Mouse (Mus musculus) limb, embryonic 15.5 days (tissue): ENCODE measurements around the gene Gmcl1. TPM values are rescaled to one million over a fixed set of nuclear protein-coding genes. Genes with fewer than 3 reads are reported as not detected.

ENCODE experiments used
- ATAC-seq: fragments of 200-750 bp; cut with Nextera tagmentation; 2 replicates; pipeline ENCODE4 v1.8.0; 2017; ENCODE audit warnings: low read depth, moderate TSS enrichment; ENCODE audit not compliant: insufficient number of reproducible peaks, low FRiP score, low TSS enrichment
- H3K27ac ChIP-seq: fragments of 300-500 bp; sonication (generic); 2 replicates; pipeline ENCODE4 v1.5.1; 2015; ENCODE audit warnings: moderate library complexity, mild to moderate bottlenecking, inconsistent platforms
- H3K27me3 ChIP-seq: fragments of 300-500 bp; sonication (generic); 2 replicates; pipeline ENCODE4 v1.6.1; 2015; ENCODE audit warnings: inconsistent platforms
- H3K36me3 ChIP-seq: fragments of 300-500 bp; sonication (generic); 2 replicates; pipeline ENCODE4 v1.6.1; 2015; ENCODE audit warnings: inconsistent platforms
- H3K4me1 ChIP-seq: fragments of 300-500 bp; sonication (generic); 2 replicates; pipeline ENCODE4 v1.6.1; 2015; ENCODE audit warnings: inconsistent platforms
- H3K4me2 ChIP-seq: fragments of 300-500 bp; sonication (generic); 2 replicates; pipeline ENCODE4 v1.6.1; 2015; ENCODE audit warnings: mild to moderate bottlenecking, inconsistent platforms
- H3K4me3 ChIP-seq: fragments of 300-500 bp; sonication (generic); 2 replicates; pipeline ENCODE4 v1.5.1; 2015; ENCODE audit warnings: mild to moderate bottlenecking, inconsistent platforms
- H3K9ac ChIP-seq: fragments of 300-500 bp; sonication (generic); 2 replicates; pipeline ENCODE4 v1.6.1; 2015; ENCODE audit warnings: inconsistent platforms
- H3K9me3 ChIP-seq: fragments of 300-500 bp; sonication (generic); 2 replicates; pipeline ENCODE4 v1.6.1; 2016; ENCODE audit warnings: inconsistent platforms
- WGBS: fragments of 180-500 bp; shearing (Covaris S2); methylation state at CpG from one replicate; pipeline ENCODE4 v1.1.7; 2015; 5-methylcytosine and 5-hydroxymethylcytosine counted together
- polyA plus RNA-seq: library from polyadenylated mRNA; unstranded; fragments of >200 nt; fragmentation: Nextera tagmentation; extraction: Ambion mirVana; gene quantifications from 2 replicates; pipeline ENCODE4 v1.2.1, GENCODE M21; 2015

Gmcl1 gene
- polyA plus RNA-seq, 1 experiment from 2014 or later: 31.9 TPM

DNA sequence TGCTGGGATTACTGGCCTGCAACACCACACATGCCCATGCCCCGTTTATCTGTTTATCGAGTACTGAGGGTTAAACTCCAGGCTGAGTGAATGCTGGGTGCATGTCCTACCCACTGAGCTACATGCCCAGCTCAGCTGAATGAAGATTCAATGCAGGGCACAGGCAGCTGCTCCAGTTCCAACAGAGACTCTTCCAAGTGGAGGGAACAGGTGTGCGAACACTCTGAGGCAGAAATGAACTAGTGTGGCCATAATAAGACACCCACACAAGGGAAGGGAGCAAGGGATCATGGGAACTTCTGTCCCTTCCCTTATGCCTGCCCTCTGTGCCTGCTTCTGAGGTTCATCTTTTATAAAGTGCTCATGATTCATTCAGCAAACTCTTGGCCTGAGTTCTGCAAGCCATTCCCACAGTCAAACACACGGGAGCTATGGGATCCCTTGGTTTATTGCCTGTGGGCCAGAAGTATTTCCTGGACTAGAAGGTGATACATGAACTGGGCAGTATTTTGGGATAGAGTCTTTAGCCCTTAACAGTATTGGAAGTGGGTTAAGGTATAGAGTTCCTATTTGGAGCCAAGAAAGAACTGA is 35.1 kb upstream of the Gmcl1 start:
- WGBS: 72% methylated on average over 4 of the region's 4 CpGs
- H3K9ac ChIP-seq: no peak overlapping the region
- no peaks in the 10 kb centered on the region for H3K36me3 ChIP-seq
- ATAC-seq: no peak
- H3K4me3 ChIP-seq: no peak overlapping the region
- no peaks in the 10 kb centered on the region for H3K27me3 ChIP-seq
- no peak overlapping the region for H3K27ac ChIP-seq
- H3K4me1 ChIP-seq: no peaks in the 10 kb centered on the region
- no peak overlapping the region for H3K4me2 ChIP-seq
- H3K9me3 ChIP-seq: no peaks in the 10 kb centered on the region

DNA sequence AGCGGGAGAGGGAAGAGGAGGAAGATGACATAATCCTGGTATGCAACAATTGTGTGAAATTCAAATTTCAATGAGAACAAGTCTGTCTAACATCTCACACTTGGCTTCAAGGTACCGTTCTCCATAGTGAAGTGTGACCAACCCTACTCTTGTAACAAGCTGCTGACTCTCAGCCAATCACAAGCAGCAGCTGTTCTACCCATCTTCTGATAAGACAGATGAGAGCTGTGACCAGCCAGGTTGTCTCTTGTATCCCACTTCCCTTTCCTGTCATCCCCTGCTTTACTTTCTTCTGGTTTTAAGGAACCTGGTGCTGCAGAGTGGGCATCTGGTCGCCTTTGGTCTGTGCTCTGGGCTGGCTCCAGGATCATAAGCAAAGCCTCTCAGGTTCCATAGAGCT is 34.3 kb upstream of the Gmcl1 start:
- H3K4me2 ChIP-seq: no peak overlapping the region
- no peaks in the 10 kb centered on the region for H3K36me3 ChIP-seq
- 70% methylated on average over 3 of the region's 3 CpGs for WGBS

DNA sequence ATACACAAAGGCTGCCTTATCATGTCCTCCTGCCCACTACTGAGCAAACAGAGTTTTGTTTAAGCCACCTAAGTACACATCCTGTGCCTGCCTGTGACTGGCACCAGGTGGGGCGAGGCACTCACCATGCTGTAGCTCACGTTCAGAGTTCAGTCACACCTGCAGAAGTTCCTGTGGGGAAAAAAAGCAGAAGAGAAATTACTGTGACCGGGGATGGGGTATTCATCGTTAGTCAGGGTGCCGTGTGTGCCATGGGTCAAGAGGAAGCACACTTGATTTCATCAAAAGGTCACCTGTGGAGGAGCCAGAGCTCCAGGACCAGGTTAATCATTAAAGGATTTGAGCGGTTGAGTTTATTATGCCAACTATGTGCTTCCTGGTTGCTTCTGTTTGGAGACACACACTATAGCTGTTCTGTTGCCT is 32.5 kb upstream of the Gmcl1 start:
- no peak for ATAC-seq
- H3K36me3 ChIP-seq: peaks cover 7% of the 10 kb centered on the region
- no peaks in the 10 kb centered on the region for H3K9me3 ChIP-seq
- no peak overlapping the region for H3K4me3 ChIP-seq
- H3K4me1 ChIP-seq: no peaks in the 10 kb centered on the region
- no peak overlapping the region for H3K9ac ChIP-seq
- no peak overlapping the region for H3K27ac ChIP-seq
- WGBS: 70% methylated on average over 6 of the region's 6 CpGs
- no peak overlapping the region for H3K4me2 ChIP-seq
- no peaks in the 10 kb centered on the region for H3K27me3 ChIP-seq

More for the DNA sequence above, 34.3 kb upstream of the Gmcl1 start:
- Histone ChIP-seq H3K27me3 (no peaks in the 10 kb centered on the region), H3K9ac (no peak overlapping the region), H3K4me3 (no peak overlapping the region), H3K4me1 (no peaks in the 10 kb centered on the region), H3K9me3 (no peaks in the 10 kb centered on the region), H3K27ac (no peak overlapping the region)
- ATAC-seq: no peak

DNA sequence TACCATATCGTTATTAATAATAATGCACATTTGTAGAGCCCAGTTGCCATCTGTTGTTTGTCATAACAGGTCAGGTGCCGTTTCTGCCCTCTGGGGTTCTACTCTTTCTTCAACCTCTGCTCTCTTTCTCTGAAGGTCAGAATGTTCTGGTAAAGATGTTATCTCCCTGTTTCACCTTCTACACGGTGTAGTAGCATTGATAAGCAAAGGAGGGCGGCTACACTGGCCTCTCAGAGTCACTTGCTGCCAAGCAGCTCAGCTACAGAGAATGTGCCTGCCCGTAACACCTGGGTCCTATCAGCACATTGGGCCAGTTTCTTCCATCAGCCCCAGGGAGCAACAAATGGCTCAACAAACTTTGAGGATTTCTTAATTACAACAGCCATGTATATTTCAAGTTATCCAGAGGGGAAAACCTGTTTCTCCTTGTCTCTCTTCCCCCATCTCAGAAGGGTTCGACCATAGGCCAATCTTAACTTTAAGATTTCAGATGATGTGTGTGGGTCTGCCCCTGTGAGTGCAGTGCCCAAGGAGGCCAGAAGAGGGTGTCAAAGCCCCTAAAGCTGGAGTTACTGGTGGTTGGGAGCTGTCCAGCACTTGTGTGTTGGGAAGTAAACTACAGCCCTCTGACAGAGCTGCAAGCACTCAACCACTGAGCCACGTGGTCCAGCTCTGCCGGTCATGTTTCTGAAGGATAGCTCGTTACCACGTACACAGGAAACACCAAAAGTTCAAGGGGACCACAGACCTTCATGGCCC is 21.1 kb upstream of the Gmcl1 start:
- Histone ChIP-seq H3K27me3 (no peaks in the 10 kb centered on the region), H3K9me3 (no peaks in the 10 kb centered on the region), H3K36me3 (peaks cover 35% of the 10 kb centered on the region), H3K9ac (no peak overlapping the region), H3K4me3 (no peak overlapping the region), H3K4me1 (no peaks in the 10 kb centered on the region), H3K4me2 (no peak overlapping the region), H3K27ac (no peak overlapping the region)
- no peak for ATAC-seq
- 80% methylated on average over 10 of the region's 10 CpGs for WGBS

DNA sequence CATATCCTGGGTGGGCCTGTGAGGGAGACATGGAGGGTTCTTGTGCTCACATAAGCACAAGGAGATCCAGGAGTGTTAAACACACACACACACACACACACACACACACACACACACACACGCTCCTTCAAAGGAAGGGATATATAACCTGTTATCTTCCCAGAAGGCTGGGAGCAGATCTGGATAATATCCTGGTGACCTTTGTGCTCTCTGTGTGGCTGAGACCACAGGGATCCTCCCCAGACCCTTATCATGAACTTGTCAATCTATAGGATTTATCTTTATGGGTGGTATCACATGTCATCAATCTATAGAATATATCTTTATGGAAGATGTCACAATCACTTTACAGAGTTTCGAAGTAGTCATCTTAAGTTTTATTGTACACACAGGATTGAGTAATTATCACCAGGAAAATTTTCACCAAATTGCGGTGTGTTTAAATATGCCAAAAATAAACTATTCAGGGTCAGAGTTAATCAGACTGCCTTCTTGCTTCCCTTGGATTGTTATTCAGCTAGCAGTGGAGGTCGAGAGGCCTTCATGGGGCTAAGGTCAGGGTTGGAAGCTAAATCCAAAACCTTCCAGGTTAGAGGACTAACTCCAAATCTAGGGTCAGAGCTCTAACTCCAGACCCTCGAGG is 19.8 kb upstream of the Gmcl1 start:
- no peak overlapping the region for H3K9ac ChIP-seq
- no peaks in the 10 kb centered on the region for H3K4me1 ChIP-seq
- H3K4me2 ChIP-seq: no peak overlapping the region
- no peaks in the 10 kb centered on the region for H3K9me3 ChIP-seq
- 80% methylated on average over 5 of the region's 5 CpGs for WGBS
- H3K4me3 ChIP-seq: no peak overlapping the region
- H3K27ac ChIP-seq: no peak overlapping the region
- no peaks in the 10 kb centered on the region for H3K27me3 ChIP-seq
- ATAC-seq: no peak
- H3K36me3 ChIP-seq: peaks cover 33% of the 10 kb centered on the region

DNA sequence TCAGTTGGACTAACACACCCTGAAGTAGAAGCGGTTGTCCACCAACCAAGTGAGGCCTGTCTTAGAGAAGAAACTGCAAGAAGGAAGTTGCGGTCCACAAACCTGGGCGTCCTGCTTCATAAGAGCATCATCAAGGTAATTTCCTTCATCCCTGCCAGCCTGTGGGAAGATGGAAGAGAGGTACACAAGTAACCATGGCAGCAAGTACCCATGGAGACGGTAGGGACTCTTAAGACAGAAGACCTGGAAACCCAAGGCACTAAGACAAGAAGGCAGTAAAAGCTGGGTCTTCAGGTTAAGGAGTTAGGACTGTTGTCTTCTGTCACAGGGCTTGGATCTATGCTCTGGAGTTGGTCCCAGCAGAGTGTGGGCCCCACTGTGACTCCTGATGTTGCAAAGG is 17.8 kb upstream of the Gmcl1 start:
- no peaks in the 10 kb centered on the region for H3K27me3 ChIP-seq
- no peak overlapping the region for H3K4me2 ChIP-seq
- H3K9ac ChIP-seq: no peak overlapping the region
- 89% methylated on average over 4 of the region's 4 CpGs for WGBS
- no peak overlapping the region for H3K4me3 ChIP-seq
- no peak for ATAC-seq
- H3K27ac ChIP-seq: no peak overlapping the region
- H3K9me3 ChIP-seq: no peaks in the 10 kb centered on the region
- H3K4me1 ChIP-seq: no peaks in the 10 kb centered on the region
- H3K36me3 ChIP-seq: peaks cover 19% of the 10 kb centered on the region

DNA sequence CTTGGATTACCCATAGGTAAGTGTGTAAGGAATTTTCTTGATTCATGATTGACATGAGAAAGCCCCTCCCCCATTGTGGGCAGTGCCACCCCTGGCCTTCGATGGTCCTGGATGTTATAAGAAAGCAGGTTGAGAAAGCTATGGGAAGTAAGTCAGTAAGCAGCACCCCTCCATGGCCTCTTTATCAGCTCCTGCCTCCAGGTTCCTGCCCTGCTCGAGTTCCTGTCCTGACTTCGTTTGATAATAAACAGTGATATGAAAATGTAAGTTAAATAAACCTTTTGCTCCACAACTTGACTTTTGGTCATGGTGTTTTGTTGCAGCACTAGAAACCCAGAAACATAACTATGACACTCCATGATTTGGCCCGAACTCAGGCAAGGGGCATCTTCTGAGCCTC is 16.6 kb upstream of the Gmcl1 start:
- H3K4me2 ChIP-seq: no peak overlapping the region
- WGBS: 73% methylated on average over 4 of the region's 4 CpGs

DNA sequence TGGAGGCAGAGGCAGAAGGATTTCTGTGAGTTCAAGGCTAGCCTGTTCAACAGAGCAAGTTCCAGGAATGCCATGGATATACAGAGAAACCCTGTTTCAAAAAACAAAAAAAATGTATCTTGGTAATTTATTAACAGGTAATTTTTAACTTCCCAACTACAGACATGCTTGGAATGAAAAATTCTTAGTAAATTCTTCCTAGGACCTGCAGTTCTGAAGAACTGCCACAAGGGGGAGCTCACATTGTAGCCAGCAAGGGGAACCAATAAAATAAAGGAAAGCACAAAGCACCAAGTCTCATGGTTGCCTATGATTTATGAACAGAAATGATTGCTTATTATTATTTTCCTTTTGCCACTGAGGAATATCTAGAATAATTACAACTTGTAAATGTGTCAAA is 14.0 kb upstream of the Gmcl1 start:
- no peak overlapping the region for H3K9ac ChIP-seq
- H3K4me3 ChIP-seq: no peak overlapping the region
- ATAC-seq: no peak

More for the DNA sequence above, 16.6 kb upstream of the Gmcl1 start:
- Histone ChIP-seq H3K36me3 (peaks cover 16% of the 10 kb centered on the region), H3K4me1 (no peaks in the 10 kb centered on the region), H3K27ac (no peak overlapping the region), H3K9me3 (no peaks in the 10 kb centered on the region), H3K9ac (no peak overlapping the region), H3K27me3 (no peaks in the 10 kb centered on the region), H3K4me3 (no peak overlapping the region)
- ATAC-seq: no peak

DNA sequence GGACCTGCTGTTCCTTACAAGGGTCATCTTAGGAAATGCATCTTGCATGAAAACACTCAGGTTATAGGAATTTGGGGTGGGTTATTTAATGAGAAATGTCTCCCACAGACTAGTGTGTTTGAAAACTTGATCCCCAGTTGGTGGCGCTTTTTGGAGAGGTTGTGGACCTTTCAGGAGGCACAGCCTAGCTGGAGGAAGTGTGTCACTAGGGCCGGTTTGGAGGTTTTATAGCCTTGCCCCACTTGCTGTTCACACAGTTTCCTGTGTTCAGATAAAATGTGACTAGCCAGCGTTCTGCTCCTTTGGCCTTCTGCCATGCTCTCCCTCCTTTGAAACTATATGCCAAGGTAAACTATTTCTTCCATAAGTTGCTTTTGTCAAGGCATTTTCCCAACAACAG is 7.5 kb upstream of the Gmcl1 start:
- no peak overlapping the region for H3K9ac ChIP-seq
- H3K27me3 ChIP-seq: no peaks in the 10 kb centered on the region
- H3K4me1 ChIP-seq: no peaks in the 10 kb centered on the region
- peaks cover 18% of the 10 kb centered on the region for H3K36me3 ChIP-seq
- no peak overlapping the region for H3K4me2 ChIP-seq
- H3K4me3 ChIP-seq: no peak overlapping the region
- no peak overlapping the region for H3K27ac ChIP-seq
- no peaks in the 10 kb centered on the region for H3K9me3 ChIP-seq
- 25% methylated on average over 3 of the region's 3 CpGs for WGBS
- no peak for ATAC-seq

More for the DNA sequence above, 14.0 kb upstream of the Gmcl1 start:
- Histone ChIP-seq H3K27me3 (no peaks in the 10 kb centered on the region), H3K4me1 (no peaks in the 10 kb centered on the region), H3K27ac (no peak overlapping the region), H3K4me2 (no peak overlapping the region), H3K9me3 (no peaks in the 10 kb centered on the region), H3K36me3 (peaks cover 12% of the 10 kb centered on the region)

DNA sequence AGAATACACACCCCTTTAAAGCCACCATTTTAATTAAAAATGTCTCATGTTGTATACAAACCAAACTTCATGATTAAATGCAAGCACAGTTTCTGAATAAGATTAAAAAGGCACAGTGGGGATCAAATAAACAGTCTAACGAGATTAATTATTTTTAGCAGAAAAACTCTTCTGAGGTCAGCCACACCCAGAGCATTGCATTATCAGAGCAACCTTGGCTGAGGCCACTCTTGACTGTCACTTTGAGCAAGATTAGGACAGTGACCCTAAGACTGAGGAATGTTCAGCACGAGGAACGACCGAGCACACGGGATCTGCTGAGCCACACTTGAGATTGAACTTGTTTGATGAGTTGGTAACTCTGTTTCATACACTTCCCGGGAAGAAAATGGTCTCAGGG is 3.6 kb upstream of the Gmcl1 start:
- no peak overlapping the region for H3K4me3 ChIP-seq
- 82% methylated on average over 6 of the region's 6 CpGs for WGBS

DNA sequence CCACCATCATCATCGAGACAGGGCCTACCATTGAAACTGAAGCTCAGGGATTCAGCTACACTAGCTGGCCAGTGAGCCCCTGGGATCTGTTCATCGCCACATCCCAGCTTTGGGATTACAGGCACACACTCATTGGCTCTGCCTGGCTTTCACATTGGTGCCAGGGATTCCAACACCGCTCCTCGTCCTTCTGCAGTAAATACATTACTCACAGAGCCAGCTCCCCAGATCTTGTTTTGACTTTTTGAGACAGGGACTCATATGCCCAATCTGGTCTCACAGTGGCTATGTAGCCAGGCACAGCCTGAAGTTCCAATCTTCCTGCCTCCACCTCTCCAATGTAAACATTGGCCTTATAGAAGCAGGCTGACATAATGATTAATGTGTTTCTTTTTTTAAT is 3.1 kb upstream of the Gmcl1 start:
- H3K4me2 ChIP-seq: no peak overlapping the region
- H3K27ac ChIP-seq: no peak overlapping the region
- H3K4me3 ChIP-seq: no peak overlapping the region
- no peaks in the 10 kb centered on the region for H3K9me3 ChIP-seq
- H3K4me1 ChIP-seq: peaks cover 10% of the 10 kb centered on the region
- WGBS: 88% methylated on average over 4 of the region's 4 CpGs
- peaks cover 4% of the 10 kb centered on the region; the same call in 1 of the 2 replicates for H3K36me3 ChIP-seq
- ATAC-seq: no peak
- no peaks in the 10 kb centered on the region for H3K27me3 ChIP-seq
- no peak overlapping the region for H3K9ac ChIP-seq

More for the DNA sequence above, 3.6 kb upstream of the Gmcl1 start:
- ATAC-seq: no peak
- H3K9me3 ChIP-seq: no peaks in the 10 kb centered on the region
- H3K9ac ChIP-seq: no peak overlapping the region
- H3K4me1 ChIP-seq: peaks cover 10% of the 10 kb centered on the region
- H3K27me3 ChIP-seq: no peaks in the 10 kb centered on the region
- peaks cover 8% of the 10 kb centered on the region; the same call in 1 of the 2 replicates for H3K36me3 ChIP-seq
- no peak overlapping the region for H3K4me2 ChIP-seq
- H3K27ac ChIP-seq: no peak overlapping the region
